In genomic region chr3:87942471-87942870, GRCm38 (mm10) we compare ENCODE assay signal across 24 mouse cellular contexts. TPM values are rescaled to one million over a fixed set of nuclear protein-coding genes. Genes with fewer than 3 reads are reported as not detected.
DNase-seq lines count a peak whose midpoint lies in the region; ATAC-seq and TF ChIP-seq lines count a peak whose summit lies in the region.
"Had no signal": no experiment of that assay in that cellular context is flagged by ENCODE, and none has a peak within 500 bp of the region (broad histone marks: within the 10 kb centered on the region; RNA-seq: fewer than 3 reads in every experiment).

No protein-coding gene starts in this region.

- no peaks in the 10 kb centered on the region for H3K27me3 ChIP-seq in limb, embryonic 15.5 days
- no peaks in the 10 kb centered on the region for H3K27me3 ChIP-seq in limb, embryonic 10.5 days (ENCODE audit: low read depth, poor library complexity, severe bottlenecking)
- no peaks in the 10 kb centered on the region for H3K27me3 ChIP-seq in myocyte (ENCODE audit: control insufficient read depth, insufficient read depth, insufficient read length)
- H3K27me3 ChIP-seq: forebrain, embryonic 12.5 days; forebrain, embryonic 15.5 days; hindbrain, embryonic 12.5 days; hindbrain, embryonic 15.5 days had no signal

- ATAC-seq in limb, embryonic 15.5 days (ENCODE audit: insufficient number of reproducible peaks, low FRiP score, low TSS enrichment, low read depth): no peak
- ATAC-seq: forebrain, embryonic 15.5 days; intestine, postnatal 0 days had no signal

- peaks cover 50% of the 10 kb centered on the region for H3K36me3 ChIP-seq in limb, embryonic 15.5 days
- H3K36me3 ChIP-seq in limb, embryonic 10.5 days: peaks cover 76% of the 10 kb centered on the region
- peaks cover 37% of the 10 kb centered on the region for H3K36me3 ChIP-seq in myocyte (ENCODE audit: control insufficient read depth, insufficient read depth)

- no peak overlapping the region for H3ac ChIP-seq in myocyte (ENCODE audit: control insufficient read depth, insufficient read length)

- no peak for DNase-seq in limb, embryonic 10.5 days (ENCODE audit: low spot score)
- DNase-seq in 3T3-L1 (ENCODE audit: low read depth, low spot score): peak; percentile 92
- DNase-seq in adipocyte (ENCODE audit: low spot score): peak; percentile 63
- DNase-seq in embryo, embryonic 10.5 days (ENCODE audit: low spot score): no peak
- no peak for DNase-seq in heart, postnatal 14 days
- DNase-seq: adrenal gland, adult 8-10 months; adrenal gland, postnatal 25 days; cerebellum, adult 18-20 months; cerebellum, adult 9-10 months; cerebellum, postnatal 14 days; gastrocnemius, postnatal 25 days; heart, adult 18-20 months; heart, postnatal 10 days had no signal

- no peak overlapping the region for H3K9ac ChIP-seq in limb, embryonic 15.5 days
- H3K9ac ChIP-seq: forebrain, embryonic 12.5 days; forebrain, embryonic 15.5 days; heart, embryonic 12.5 days; heart, embryonic 15.5 days; hindbrain, embryonic 12.5 days; hindbrain, embryonic 15.5 days had no signal

- peak overlapping the region; percentile 38; the same call in 1 of the 2 replicates for H3K27ac ChIP-seq in limb, embryonic 15.5 days
- H3K27ac ChIP-seq in limb, embryonic 10.5 days: no peak overlapping the region
- H3K27ac ChIP-seq: forebrain, embryonic 12.5 days; forebrain, embryonic 15.5 days; heart, embryonic 15.5 days; hindbrain, embryonic 12.5 days; hindbrain, embryonic 15.5 days had no signal

- H3K4me1 ChIP-seq in limb, embryonic 15.5 days: peaks cover 40% of the 10 kb centered on the region
- H3K4me1 ChIP-seq in limb, embryonic 10.5 days: peaks cover 44% of the 10 kb centered on the region

- no peaks in the 10 kb centered on the region for H3K9me3 ChIP-seq in limb, embryonic 15.5 days
- no peaks in the 10 kb centered on the region for H3K9me3 ChIP-seq in limb, embryonic 10.5 days (replicated peaks)
- H3K9me3 ChIP-seq: forebrain, embryonic 12.5 days; forebrain, embryonic 15.5 days; heart, embryonic 12.5 days; heart, embryonic 15.5 days; hindbrain, embryonic 12.5 days; hindbrain, embryonic 15.5 days had no signal

- no peak overlapping the region for H3K4me3 ChIP-seq in limb, embryonic 15.5 days
- H3K4me3 ChIP-seq in limb, embryonic 10.5 days: no peak overlapping the region
- H3K4me3 ChIP-seq in myocyte: no peak overlapping the region
- H3K4me3 ChIP-seq: forebrain, embryonic 12.5 days; forebrain, embryonic 15.5 days; heart, embryonic 12.5 days; heart, embryonic 15.5 days; hindbrain, embryonic 12.5 days; hindbrain, embryonic 15.5 days had no signal

- intact Hi-C loops in heart, postnatal 14 days (cut with DNase I): no loop called here

- 91% methylated on average over 2 of the region's 2 CpGs for WGBS in limb, embryonic 15.5 days
- WGBS in limb, embryonic 10.5 days: 96% methylated on average over 2 of the region's 2 CpGs

- H3K79me2 ChIP-seq in myocyte (ENCODE audit: control insufficient read depth, insufficient read depth): peaks cover 1% of the 10 kb centered on the region

- no peak overlapping the region for H3K4me2 ChIP-seq in limb, embryonic 15.5 days
- no peak overlapping the region for H3K4me2 ChIP-seq in myocyte (ENCODE audit: low read depth)
- H3K4me2 ChIP-seq: forebrain, embryonic 12.5 days; forebrain, embryonic 15.5 days; heart, embryonic 12.5 days; heart, embryonic 15.5 days; hindbrain, embryonic 12.5 days; hindbrain, embryonic 15.5 days had no signal

- TF ChIP-seq POLR2A in myocyte (IDR thresholded peaks at IDR 0.05; ENCODE audit: insufficient read length, low read depth): no peak

TF ChIP-seq in myocyte, 11 proteins besides CTCF, POLR2A, EP300 and RAD21:
- TF ChIP-seq MYOG (IDR thresholded peaks at IDR 0.05; ENCODE audit: control insufficient read depth in 1 of 3, insufficient read depth in 1 of 3, insufficient read length in 2 of 3, low read depth in 2 of 3) (no peak), POLR2AphosphoS2 (IDR thresholded peaks at IDR 0.05; ENCODE audit: insufficient read length, low read depth) (no peak), TCF12 (IDR thresholded peaks at IDR 0.05; ENCODE audit: insufficient read depth, poor library complexity, severe bottlenecking) (no peak), CEBPB (IDR thresholded peaks at IDR 0.05; ENCODE audit: insufficient read depth, poor library complexity, severe bottlenecking) (peak; percentile 48; the same call in 1 of the 2 replicates)

RNA-seq across cellular contexts. Expression of gene Crabp2, which starts 6.0 kb away (rescaled TPM):
- 249 and 274 TPM in 2 replicates for polyA plus RNA-seq in limb, embryonic 15.5 days (2015; fragmentation: Nextera tagmentation; extraction: Ambion mirVana)
- 944 and 1,066 TPM in 2 replicates for polyA plus RNA-seq in limb, embryonic 10.5 days (2016; fragmentation: Nextera tagmentation; extraction: Ambion mirVana)
- 67.6 TPM for polyA plus RNA-seq in myocyte (2012; fragmentation: generic; extraction: Trizol)
- total RNA-seq in heart, postnatal 14 days (2021): under 1 TPM; 0.31 to 0.56 TPM
- total RNA-seq: adrenal gland, postnatal 25 days; gastrocnemius, adult 8-10 months; heart, adult 18-20 months; hematopoietic stem cell, adult 5-6 weeks had no signal

RNA-seq across cellular contexts. Expression of gene Rrnad1, which starts 12.0 kb away (rescaled TPM):
- polyA plus RNA-seq in limb, embryonic 15.5 days (2015; fragmentation: Nextera tagmentation; extraction: Ambion mirVana): 18.4 and 18.5 TPM in 2 replicates
- polyA plus RNA-seq in limb, embryonic 10.5 days (2016; fragmentation: Nextera tagmentation; extraction: Ambion mirVana): 21.1 and 21.7 TPM in 2 replicates
- polyA plus RNA-seq in myocyte (2012; fragmentation: generic; extraction: Trizol): 7.0 TPM
- 1 to 10 TPM; 6.9 to 8.5 TPM for total RNA-seq in heart, postnatal 14 days (2021)

RNA-seq across cellular contexts. Expression of gene Isg20l2, which starts 12.4 kb away (rescaled TPM):
- 48.5 and 56.0 TPM in 2 replicates for polyA plus RNA-seq in limb, embryonic 15.5 days (2015; fragmentation: Nextera tagmentation; extraction: Ambion mirVana)
- 84.8 and 86.0 TPM in 2 replicates for polyA plus RNA-seq in limb, embryonic 10.5 days (2016; fragmentation: Nextera tagmentation; extraction: Ambion mirVana)
- 19.4 TPM for polyA plus RNA-seq in myocyte (2012; fragmentation: generic; extraction: Trizol)
- 10 to 100 TPM; 15.7 TPM for total RNA-seq in heart, postnatal 14 days (2021)

RNA-seq across cellular contexts. Expression of gene Mrpl24, which starts 23.2 kb away (rescaled TPM):
- 62.9 and 64.3 TPM in 2 replicates for polyA plus RNA-seq in limb, embryonic 15.5 days (2015; fragmentation: Nextera tagmentation; extraction: Ambion mirVana)
- polyA plus RNA-seq in limb, embryonic 10.5 days (2016; fragmentation: Nextera tagmentation; extraction: Ambion mirVana): 75.0 and 81.3 TPM in 2 replicates
- polyA plus RNA-seq in myocyte (2012; fragmentation: generic; extraction: Trizol): 114 TPM
- total RNA-seq in heart, postnatal 14 days (2021): 10 to 100 TPM; 65.8 to 71.0 TPM

RNA-seq across cellular contexts. Expression of gene Nes, which starts 28.4 kb away (rescaled TPM):
- polyA plus RNA-seq in limb, embryonic 15.5 days (2015; fragmentation: Nextera tagmentation; extraction: Ambion mirVana): 26.6 and 37.2 TPM in 2 replicates
- polyA plus RNA-seq in limb, embryonic 10.5 days (2016; fragmentation: Nextera tagmentation; extraction: Ambion mirVana): 13.5 and 14.6 TPM in 2 replicates
- polyA plus RNA-seq in myocyte (2012; fragmentation: generic; extraction: Trizol): 268 TPM
- total RNA-seq in heart, postnatal 14 days (2021): 10 to 100 TPM; 32.5 to 39.0 TPM

Comparison
In these comparisons a context has a peak if more than half of its experiments do, and no peak if none do; other contexts are left out.
1. DNase-seq: peak in 3T3-L1 (single experiment) and adipocyte (single experiment); none in limb, embryonic 10.5 days (single experiment), embryo, embryonic 10.5 days (single experiment) and heart, postnatal 14 days (0 of 2).